Mouse (Mus musculus) neural tube, embryonic 11.5 days (tissue): Measurements from ENCODE around the gene Camta1. TPM values are rescaled to one million over a fixed set of nuclear protein-coding genes. Genes with fewer than 3 reads are reported as not detected.

Source experiments
- ATAC-seq: fragments of 200-750 bp; cut with Nextera tagmentation; 2 replicates; pipeline ENCODE4 v1.8.0; 2017; ENCODE audit warnings: moderate number of reproducible peaks, mild to moderate bottlenecking, moderate TSS enrichment, moderate library complexity; ENCODE audit not compliant: insufficient read depth, low FRiP score, low TSS enrichment
- DNase-seq: peaks from one replicate; pipeline ENCODE4 v3.0.0-alpha.2; 2015; ENCODE audit warnings: low spot score
- H3K27ac ChIP-seq: fragments of 300-500 bp; sonication (generic); 2 replicates; pipeline ENCODE4 v1.5.1; 2014; ENCODE audit warnings: low read depth, mild to moderate bottlenecking, low read length
- H3K27me3 ChIP-seq: fragments of 300-500 bp; sonication (generic); 2 replicates; pipeline ENCODE4 v1.6.1; 2014; ENCODE audit warnings: mild to moderate bottlenecking, low read length, mixed read lengths; ENCODE audit not compliant: control insufficient read depth, insufficient read depth
- H3K36me3 ChIP-seq: fragments of 300-500 bp; sonication (generic); 2 replicates; pipeline ENCODE4 v1.6.1; 2014; ENCODE audit warnings: mild to moderate bottlenecking, low read length, moderate library complexity, mixed read lengths; ENCODE audit not compliant: control insufficient read depth, insufficient read depth
- H3K4me1 ChIP-seq: fragments of 300-500 bp; sonication (generic); 2 replicates; pipeline ENCODE4 v1.6.1; 2014; ENCODE audit warnings: low read length, mixed read lengths; ENCODE audit not compliant: control insufficient read depth, insufficient read depth
- H3K4me2 ChIP-seq: fragments of 300-500 bp; sonication (generic); 2 replicates; pipeline ENCODE4 v1.6.1; 2014; ENCODE audit warnings: low read depth, mild to moderate bottlenecking, moderate library complexity
- H3K4me3 ChIP-seq: fragments of 300-500 bp; sonication (generic); 2 replicates; pipeline ENCODE4 v1.5.1; 2014; ENCODE audit warnings: low read depth, low read length
- H3K9ac ChIP-seq: fragments of 300-500 bp; sonication (generic); 2 replicates; pipeline ENCODE4 v1.6.1; 2014; ENCODE audit warnings: mild to moderate bottlenecking, low read length
- H3K9me3 ChIP-seq: fragments of 300-500 bp; sonication (generic); 2 replicates; pipeline ENCODE4 v1.6.1; 2016; ENCODE audit warnings: low read length; ENCODE audit not compliant: control insufficient read depth
- WGBS: fragments of 180-500 bp; shearing (Covaris S2); extraction: QIAGEN DNeasy Blood & Tissue Kit; methylation state at CpG from one replicate; pipeline ENCODE4 v1.1.7; 2014; 5-methylcytosine and 5-hydroxymethylcytosine counted together
- polyA plus RNA-seq: library from polyadenylated mRNA; unstranded; fragments of >200 nt; fragmentation: Nextera tagmentation; extraction: Ambion mirVana; gene quantifications from 2 replicates; pipeline ENCODE4 v1.2.1, GENCODE M21; 2014

Camta1 gene
- polyA plus RNA-seq, 1 experiment from 2014 or later, result 131 TPM

DNA sequence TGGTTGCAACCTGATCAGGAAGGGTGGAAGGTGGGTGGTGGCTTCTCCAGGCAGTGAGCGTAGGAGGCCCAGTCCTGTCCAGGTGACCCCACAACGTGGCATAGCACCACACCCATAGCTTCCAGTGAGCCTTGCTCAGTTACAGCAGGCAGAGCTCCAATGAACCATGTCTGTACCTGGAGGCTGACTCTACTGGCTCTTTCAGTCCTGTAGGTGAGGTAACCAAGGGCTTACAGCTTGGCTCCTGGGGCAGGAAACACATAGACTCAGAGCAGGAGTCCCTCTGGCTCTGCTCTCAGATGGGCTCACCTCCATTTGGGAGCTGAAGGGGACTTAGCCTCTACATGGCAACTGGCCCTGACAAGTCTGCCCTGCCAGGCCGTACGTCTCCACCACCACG is 393.3 kb downstream of the Camta1 start:
- 91% methylated on average over 5 of the region's 5 CpGs for WGBS
- no peak overlapping the region for H3K9ac ChIP-seq
- peaks cover 2% of the 10 kb centered on the region; the same call in 1 of the 2 replicates for H3K4me1 ChIP-seq
- no peaks in the 10 kb centered on the region for H3K27me3 ChIP-seq
- H3K9me3 ChIP-seq, result no peaks in the 10 kb centered on the region
- H3K27ac ChIP-seq, result no peak overlapping the region
- DNase-seq (no peak), ATAC-seq (no peak)
- no peak overlapping the region for H3K4me3 ChIP-seq
- H3K36me3 ChIP-seq, result no peaks in the 10 kb centered on the region
- H3K4me2 ChIP-seq, result no peak overlapping the region

DNA sequence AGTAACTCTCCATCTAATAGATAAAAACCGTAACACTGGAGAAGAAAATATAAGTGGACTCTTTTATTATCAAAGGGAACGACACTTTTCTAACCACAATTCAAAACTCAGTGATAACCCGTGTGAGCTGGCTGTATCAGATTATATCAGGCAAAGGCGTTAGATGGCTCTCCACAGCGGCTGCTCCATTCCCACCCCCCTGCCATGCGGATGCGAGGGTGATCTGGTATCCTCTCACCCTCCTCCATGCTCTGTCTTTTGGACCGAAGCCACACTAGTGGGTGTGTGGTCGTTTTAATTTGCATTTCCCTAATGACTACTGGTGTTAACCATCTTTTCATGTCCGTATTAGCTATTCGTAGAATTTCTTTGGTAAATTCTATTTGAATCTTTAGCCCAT is 403.0 kb downstream of the Camta1 start:
- H3K9me3 ChIP-seq, result no peaks in the 10 kb centered on the region
- H3K9ac ChIP-seq, result no peak overlapping the region
- no peaks in the 10 kb centered on the region for H3K27me3 ChIP-seq
- 80% methylated on average over 11 of the region's 11 CpGs for WGBS
- no peak overlapping the region for H3K4me3 ChIP-seq
- peaks cover 3% of the 10 kb centered on the region; the same call in 1 of the 2 replicates for H3K4me1 ChIP-seq
- no peak overlapping the region for H3K4me2 ChIP-seq
- no peaks in the 10 kb centered on the region for H3K36me3 ChIP-seq
- H3K27ac ChIP-seq, result no peak overlapping the region
- DNase-seq (no peak), ATAC-seq (no peak)

DNA sequence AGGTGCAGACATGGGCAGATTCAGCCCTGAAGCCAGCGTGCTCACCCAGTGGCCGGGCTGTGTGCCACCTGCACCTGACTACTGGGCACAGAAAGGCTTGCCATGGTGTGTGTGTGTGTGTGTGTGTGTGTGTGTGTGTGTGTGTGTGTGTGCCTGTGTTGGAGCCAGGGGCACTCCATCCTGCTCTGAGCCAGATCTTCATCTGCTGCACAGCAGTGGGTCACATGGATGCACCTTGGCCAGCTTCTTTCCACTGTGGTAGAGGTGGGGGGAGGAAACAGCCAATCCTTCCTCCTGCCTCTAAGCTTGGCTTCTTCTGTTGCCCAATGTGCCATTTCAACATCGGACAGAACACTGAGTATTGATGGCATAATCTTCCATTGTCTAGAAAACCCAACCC is 407.1 kb downstream of the Camta1 start:
- DNase-seq (no peak), ATAC-seq (no peak)
- Histone ChIP-seq H3K4me1 (peaks cover 8% of the 10 kb centered on the region), H3K4me3 (no peak overlapping the region), H3K27ac (no peak overlapping the region), H3K27me3 (no peaks in the 10 kb centered on the region), H3K9me3 (no peaks in the 10 kb centered on the region), H3K36me3 (no peaks in the 10 kb centered on the region), H3K9ac (no peak overlapping the region), H3K4me2 (no peak overlapping the region)
- WGBS, result 94% methylated on average over 3 of the region's 3 CpGs

DNA sequence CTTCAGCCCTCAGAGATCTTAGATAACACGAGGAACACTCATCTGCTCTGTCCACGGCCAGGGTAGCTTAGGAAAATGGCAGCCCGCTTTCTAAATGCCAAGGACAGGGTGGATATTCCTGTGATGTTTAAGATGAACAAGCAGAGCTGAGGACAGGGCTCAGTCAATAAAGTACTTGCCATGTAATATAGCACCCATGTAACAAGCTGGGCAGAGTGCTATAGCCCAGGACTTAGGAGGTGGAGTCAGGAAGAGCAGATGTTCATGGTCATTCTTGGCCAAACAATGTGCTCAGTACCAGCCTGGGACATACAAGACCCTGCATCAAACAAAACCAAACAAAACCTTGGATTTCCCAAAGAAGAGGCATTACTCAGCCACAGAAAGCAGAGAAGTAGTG is 407.6 kb downstream of the Camta1 start:
- no peaks in the 10 kb centered on the region for H3K9me3 ChIP-seq
- DNase-seq (no peak), ATAC-seq (no peak)
- H3K4me2 ChIP-seq, result no peak overlapping the region
- H3K27me3 ChIP-seq, result no peaks in the 10 kb centered on the region
- peaks cover 8% of the 10 kb centered on the region for H3K4me1 ChIP-seq
- no peaks in the 10 kb centered on the region for H3K36me3 ChIP-seq
- no peak overlapping the region for H3K4me3 ChIP-seq
- H3K27ac ChIP-seq, result no peak overlapping the region
- WGBS, result 86% methylated on average over 3 of the region's 3 CpGs
- no peak overlapping the region for H3K9ac ChIP-seq

DNA sequence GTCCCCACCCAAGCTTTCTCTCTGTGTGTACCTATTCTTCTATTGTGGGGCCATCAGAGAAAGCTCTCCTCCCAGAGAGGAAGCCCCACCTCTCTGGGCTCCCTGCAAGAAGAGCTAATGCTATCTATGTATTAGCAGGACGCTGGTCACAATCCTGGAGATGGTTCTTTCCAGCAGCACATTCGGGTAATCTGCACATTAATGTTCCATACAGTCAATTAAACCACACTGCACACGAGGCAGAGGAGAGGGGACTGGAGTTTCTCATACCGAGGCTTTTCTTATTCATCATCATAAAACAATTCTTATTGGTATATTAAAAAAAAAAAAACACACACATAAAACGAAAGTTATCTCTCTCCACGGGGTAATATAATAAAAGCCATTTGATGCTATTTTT is 409.8 kb downstream of the Camta1 start:
- Histone ChIP-seq H3K27me3 (no peaks in the 10 kb centered on the region), H3K36me3 (no peaks in the 10 kb centered on the region), H3K4me3 (no peak overlapping the region), H3K27ac (no peak overlapping the region), H3K4me2 (no peak overlapping the region), H3K4me1 (peaks cover 8% of the 10 kb centered on the region), H3K9ac (no peak overlapping the region), H3K9me3 (no peaks in the 10 kb centered on the region)
- DNase-seq (no peak), ATAC-seq (no peak)
- WGBS, result 76% methylated on average over 6 of the region's 6 CpGs

DNA sequence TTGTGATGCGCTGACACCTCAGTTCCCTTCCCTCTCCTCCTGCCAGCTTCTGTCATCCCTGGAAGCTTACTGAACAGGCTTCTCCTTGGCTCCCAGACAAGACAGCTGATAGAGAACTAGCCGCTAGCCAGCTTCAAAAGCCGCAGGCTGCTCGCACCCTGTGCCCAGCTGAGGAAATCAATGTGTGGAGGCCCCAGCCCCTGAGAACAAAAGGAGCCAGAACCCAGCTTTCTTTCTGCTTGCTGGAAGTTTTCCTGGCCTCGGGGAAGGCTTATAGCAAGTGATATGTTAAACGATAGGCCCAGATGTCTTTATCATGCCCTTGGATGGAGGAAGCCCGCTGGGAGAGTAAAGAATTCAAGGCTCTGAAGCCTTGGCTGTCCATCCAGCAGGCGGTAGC is 411.7 kb downstream of the Camta1 start:
- no peaks in the 10 kb centered on the region for H3K9me3 ChIP-seq
- no peaks in the 10 kb centered on the region for H3K36me3 ChIP-seq
- ATAC-seq (no peak), DNase-seq (no peak)
- 20% methylated on average over 8 of the region's 8 CpGs for whole genome bisulfite sequencing
- no peak overlapping the region for H3K4me3 ChIP-seq
- H3K27me3 ChIP-seq, result no peaks in the 10 kb centered on the region
- H3K9ac ChIP-seq, result peak overlapping the region; percentile 18; the same call in 1 of the 2 replicates
- H3K4me2 ChIP-seq, result no peak overlapping the region
- 0 out of 2 replicates have a peak overlapping the region, but pooled peaks have one; percentile 34 for H3K27ac ChIP-seq
- peaks cover 8% of the 10 kb centered on the region for H3K4me1 ChIP-seq

DNA sequence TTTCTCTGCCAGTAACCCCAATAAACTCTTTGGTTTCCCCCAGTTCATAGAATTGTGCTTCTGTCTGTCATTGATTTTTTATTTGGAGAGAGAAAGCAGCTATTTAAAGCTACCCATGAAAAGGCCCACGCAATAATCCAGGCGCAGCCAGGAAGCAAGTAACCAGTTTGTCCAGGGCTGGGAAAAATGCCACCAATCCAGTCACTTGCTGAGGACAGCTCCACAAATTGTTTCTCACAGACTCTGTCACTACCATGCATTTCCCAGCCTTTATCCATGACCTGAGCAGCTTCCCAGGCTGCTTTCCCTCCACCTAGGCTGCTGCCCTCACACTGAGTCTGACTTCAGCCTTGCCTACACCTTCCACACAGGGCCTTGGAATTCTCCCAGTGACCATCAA is 413.3 kb downstream of the Camta1 start:
- 100% methylated on average over 2 of the region's 2 CpGs for WGBS
- DNase-seq (no peak), ATAC-seq (no peak)
- peaks cover 8% of the 10 kb centered on the region for H3K4me1 ChIP-seq
- H3K36me3 ChIP-seq, result no peaks in the 10 kb centered on the region
- H3K27ac ChIP-seq, result no peak overlapping the region
- H3K4me3 ChIP-seq, result no peak overlapping the region
- no peaks in the 10 kb centered on the region for H3K27me3 ChIP-seq
- no peak overlapping the region for H3K9ac ChIP-seq
- no peak overlapping the region for H3K4me2 ChIP-seq
- H3K9me3 ChIP-seq, result no peaks in the 10 kb centered on the region

DNA sequence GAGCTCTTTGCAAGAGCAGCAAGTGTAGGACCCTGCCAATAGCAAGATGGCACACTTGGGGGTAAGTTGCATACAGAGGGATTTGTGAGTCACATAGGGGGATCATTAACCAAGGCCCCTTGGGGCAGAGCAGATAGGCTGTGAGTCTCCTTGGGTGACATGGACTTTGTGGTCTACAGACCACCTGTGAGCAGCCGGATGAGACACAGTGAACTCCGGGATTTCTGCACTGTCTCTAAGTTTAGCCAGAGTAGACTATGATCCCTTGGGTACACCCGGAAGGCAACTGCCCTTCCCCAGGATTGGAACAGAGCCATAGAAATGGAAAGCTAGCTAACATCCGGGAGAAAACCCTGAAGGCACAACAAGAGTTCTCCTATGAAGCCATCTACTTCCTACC is 417.0 kb downstream of the Camta1 start:
- H3K4me2 ChIP-seq, result no peak overlapping the region
- ATAC-seq (no peak), DNase-seq (no peak)
- peaks cover under 1% of the 10 kb centered on the region; the same call in 1 of the 2 replicates for H3K4me1 ChIP-seq
- H3K36me3 ChIP-seq, result no peaks in the 10 kb centered on the region
- no peak overlapping the region for H3K9ac ChIP-seq
- H3K27me3 ChIP-seq, result no peaks in the 10 kb centered on the region
- 92% methylated on average over 4 of the region's 4 CpGs for WGBS
- H3K27ac ChIP-seq, result no peak overlapping the region
- no peaks in the 10 kb centered on the region for H3K9me3 ChIP-seq
- H3K4me3 ChIP-seq, result no peak overlapping the region

DNA sequence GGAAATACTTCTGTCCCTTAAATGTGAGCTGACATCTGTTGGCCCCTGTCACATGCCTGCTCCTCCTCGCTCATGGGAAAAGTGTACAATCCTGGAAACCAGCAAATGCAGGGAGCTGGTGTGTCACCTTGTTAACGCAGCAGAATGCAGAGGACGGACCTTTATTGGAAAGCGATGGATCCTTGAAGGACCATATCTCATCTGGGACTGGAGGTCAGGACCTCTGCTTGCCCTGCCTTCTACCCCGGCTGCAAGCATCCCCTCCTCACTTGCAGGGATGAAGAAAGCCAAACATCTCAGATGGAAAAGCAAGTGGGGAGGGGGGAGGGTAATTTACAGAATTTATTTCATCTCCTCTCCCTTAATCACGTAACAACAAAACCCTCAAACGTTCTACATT is 423.1 kb downstream of the Camta1 start:
- DNase-seq, result no peak

More for the DNA sequence above, 423.1 kb downstream of the Camta1 start:
- no peak for ATAC-seq
- Histone ChIP-seq H3K36me3 (no peaks in the 10 kb centered on the region), H3K4me2 (no peak overlapping the region), H3K9me3 (no peaks in the 10 kb centered on the region), H3K9ac (no peak overlapping the region), H3K27ac (no peak overlapping the region), H3K4me3 (no peak overlapping the region), H3K4me1 (peaks cover 6% of the 10 kb centered on the region; the same call in 1 of the 2 replicates), H3K27me3 (no peaks in the 10 kb centered on the region)
- WGBS, result 16% methylated on average over 7 of the region's 7 CpGs
